Mouse (Mus musculus): ENCODE measurements at regions not wholly inside any gene's neighbourhood (a gene's known extent, or its start where the extent isn't known, plus 50 kb on each side); places are given as distances from the start of the nearest gene placed in this dataset.

DNA sequence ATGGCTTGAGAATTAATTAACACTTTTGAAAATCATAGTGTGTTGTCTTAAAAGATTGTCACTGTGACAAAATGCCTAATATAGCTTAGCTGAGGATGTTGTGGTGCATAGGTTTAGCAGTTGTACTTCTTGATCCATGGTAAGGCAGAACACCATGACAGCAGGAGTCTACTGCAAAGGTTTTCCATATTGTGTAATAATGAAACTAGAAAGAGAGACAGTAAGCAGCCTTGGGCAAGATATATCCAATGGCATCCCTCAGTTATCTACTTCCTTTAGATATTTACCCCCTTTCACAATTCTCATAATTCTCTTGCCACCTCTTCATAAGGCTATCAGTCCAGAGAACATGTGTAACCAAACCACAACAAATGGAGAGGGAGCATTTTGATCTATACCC is 236.6 kb upstream of the Tle1 start:
- no peak for DNase-seq (ENCODE audit: extremely low spot score, low spot score)
- no peaks in the 10 kb centered on the region for H3K9me3 ChIP-seq
- no peaks in the 10 kb centered on the region for H3K27me3 ChIP-seq (ENCODE audit: poor library complexity, severe bottlenecking)
- no peaks in the 10 kb centered on the region for H3K36me3 ChIP-seq (replicated peaks)
- no peak overlapping the region for H3K4me3 ChIP-seq
- H3K4me1 ChIP-seq: no peaks in the 10 kb centered on the region
- no peak overlapping the region for H3K27ac ChIP-seq

DNA sequence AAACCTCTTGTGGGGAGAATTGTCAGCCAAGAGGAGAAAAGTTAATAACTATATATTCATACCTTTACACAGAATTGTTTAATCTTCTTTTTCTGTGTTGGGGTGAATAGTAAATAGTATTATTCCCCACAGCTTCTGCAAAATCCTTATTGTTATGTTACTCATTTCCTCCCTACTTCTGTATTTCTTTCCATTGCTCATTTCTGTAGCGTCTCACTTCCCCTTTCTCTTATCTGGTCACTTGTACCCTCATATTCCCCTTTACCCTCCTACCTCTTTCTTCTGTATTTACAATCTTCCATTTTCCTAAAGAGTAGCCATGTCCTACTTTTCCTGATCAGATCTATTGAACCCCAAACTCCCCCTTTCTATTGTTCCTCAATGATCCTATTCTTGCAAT is 224.6 kb upstream of the Tle1 start:
- no peaks in the 10 kb centered on the region for H3K27me3 ChIP-seq (ENCODE audit: poor library complexity, severe bottlenecking)
- H3K27ac ChIP-seq: no peak overlapping the region
- DNase-seq (ENCODE audit: extremely low spot score, low spot score): no peak
- 90% methylated on average over 1 of the region's 1 CpGs for WGBS
- no peaks in the 10 kb centered on the region for H3K9me3 ChIP-seq
- no peak overlapping the region for H3K4me3 ChIP-seq
- no peaks in the 10 kb centered on the region for H3K36me3 ChIP-seq (replicated peaks)
- no peaks in the 10 kb centered on the region for H3K4me1 ChIP-seq

DNA sequence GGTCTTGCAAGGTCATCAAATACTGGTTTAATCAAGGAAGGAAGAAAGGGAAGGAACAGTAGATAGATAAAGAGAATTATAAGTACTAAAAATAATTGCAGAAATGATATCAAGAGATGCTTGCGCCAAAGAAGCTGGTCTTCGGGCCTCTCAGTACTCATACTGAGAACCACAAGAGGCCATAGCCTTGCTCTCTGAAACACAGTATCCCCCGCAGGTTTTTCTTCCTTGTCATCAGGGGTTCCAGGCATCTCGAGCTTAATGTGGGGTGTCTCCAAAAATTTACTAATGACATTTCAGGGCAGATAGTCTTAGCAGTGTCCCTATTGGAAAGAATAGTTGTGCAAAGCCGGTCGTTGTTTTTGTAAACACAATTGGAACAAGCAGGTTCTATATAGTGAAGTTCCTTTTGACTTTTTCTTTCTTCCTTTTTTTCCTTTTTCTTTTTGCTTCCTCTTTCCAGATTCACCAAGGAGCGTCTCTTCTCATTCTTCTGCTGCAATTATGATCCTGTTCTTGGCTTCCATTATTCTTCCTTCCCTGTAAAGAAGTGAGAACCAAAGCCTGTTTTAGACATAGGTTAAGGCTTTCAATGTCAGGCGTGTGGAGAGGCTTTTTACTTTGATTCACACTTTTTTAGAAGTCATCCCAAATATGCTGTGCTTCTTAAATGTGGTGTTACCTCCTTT is 211.5 kb upstream of the Tle1 start:
- DNase-seq (ENCODE audit: extremely low spot score, low spot score): no peak
- no peak overlapping the region for H3K4me3 ChIP-seq
- no peaks in the 10 kb centered on the region for H3K27me3 ChIP-seq (ENCODE audit: poor library complexity, severe bottlenecking)

DNA sequence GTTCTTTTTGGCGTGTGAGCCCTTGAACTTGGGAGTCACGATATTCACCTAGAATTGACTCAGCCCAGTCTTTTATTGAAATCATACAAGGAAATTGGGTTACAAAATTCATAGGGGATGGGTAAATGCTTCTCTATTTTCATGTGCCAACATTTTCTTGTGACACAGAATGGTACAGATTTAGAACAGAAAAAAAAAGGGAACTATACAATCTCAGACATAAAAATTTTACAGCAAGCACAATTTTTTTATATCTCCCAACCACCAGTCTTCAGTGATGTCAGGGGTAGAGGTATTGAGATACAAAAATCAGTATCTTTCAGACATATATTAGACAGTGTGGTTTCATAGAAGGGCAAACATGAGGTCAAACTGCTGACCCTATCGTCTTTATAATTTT is 210.6 kb upstream of the Tle1 start:
- H3K27me3 ChIP-seq (ENCODE audit: poor library complexity, severe bottlenecking): no peaks in the 10 kb centered on the region
- H3K27ac ChIP-seq: no peak overlapping the region
- no peaks in the 10 kb centered on the region for H3K9me3 ChIP-seq
- no peak for DNase-seq (ENCODE audit: extremely low spot score, low spot score)
- H3K4me1 ChIP-seq: no peaks in the 10 kb centered on the region
- H3K4me3 ChIP-seq: no peak overlapping the region
- WGBS: 93% methylated on average over 3 of the region's 3 CpGs
- no peaks in the 10 kb centered on the region for H3K36me3 ChIP-seq (replicated peaks)

More for the DNA sequence above, 211.5 kb upstream of the Tle1 start:
- WGBS: 94% methylated on average over 8 of the region's 8 CpGs
- Histone ChIP-seq H3K36me3 (replicated peaks) (no peaks in the 10 kb centered on the region), H3K27ac (no peak overlapping the region), H3K4me1 (no peaks in the 10 kb centered on the region), H3K9me3 (no peaks in the 10 kb centered on the region)

DNA sequence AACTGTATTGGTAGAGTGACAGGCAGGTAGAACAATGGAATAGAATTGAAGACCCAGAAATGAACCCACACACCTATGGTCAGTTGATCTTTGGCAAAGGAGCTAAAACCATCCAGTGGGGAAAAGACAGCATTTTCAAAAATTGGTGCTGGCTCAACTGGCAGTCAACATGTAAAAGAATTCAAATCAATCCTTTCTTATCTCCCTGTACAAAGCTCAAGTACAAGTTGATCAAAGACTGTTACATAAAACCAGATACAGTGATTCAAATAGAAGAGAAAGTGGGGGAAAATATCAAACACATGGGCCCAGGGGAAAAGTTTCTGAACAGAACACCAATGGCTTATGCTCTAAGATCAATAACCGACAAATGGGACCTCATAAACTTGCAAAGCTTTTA is 200.0 kb upstream of the Tle1 start:
- H3K4me1 ChIP-seq: no peaks in the 10 kb centered on the region
- H3K27ac ChIP-seq: no peak overlapping the region
- H3K9me3 ChIP-seq: no peaks in the 10 kb centered on the region
- DNase-seq (ENCODE audit: extremely low spot score, low spot score): no peak
- WGBS: 90% methylated on average over 1 of the region's 1 CpGs
- no peaks in the 10 kb centered on the region for H3K36me3 ChIP-seq (replicated peaks)
- no peaks in the 10 kb centered on the region for H3K27me3 ChIP-seq (ENCODE audit: poor library complexity, severe bottlenecking)
- H3K4me3 ChIP-seq: no peak overlapping the region

DNA sequence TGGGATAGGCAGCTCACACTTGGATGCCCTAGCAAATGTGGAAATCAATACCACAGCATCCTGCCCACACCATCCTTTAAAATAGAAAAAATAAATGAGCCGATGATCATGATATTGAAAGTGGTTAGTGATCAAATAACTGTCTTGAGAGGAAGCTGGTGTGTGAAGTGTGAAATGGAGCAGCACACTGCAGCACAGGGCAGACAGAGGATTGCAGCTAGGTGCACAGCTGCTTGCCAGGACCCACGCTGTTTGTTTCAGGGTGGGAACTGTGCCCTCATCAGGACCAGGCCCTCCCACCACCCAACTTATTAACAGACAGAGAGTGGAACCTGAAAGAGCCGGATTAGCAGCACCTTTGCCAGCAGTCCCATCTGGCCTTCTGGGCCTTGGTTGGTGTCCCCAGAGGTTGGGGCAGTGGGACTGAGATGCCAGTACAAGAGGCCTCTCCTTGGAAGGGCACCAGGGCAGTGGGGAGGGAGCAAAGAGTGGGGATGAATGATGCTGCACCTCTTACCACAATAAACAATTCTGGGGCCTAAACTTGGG is 191.2 kb upstream of the Tle1 start:
- H3K27me3 ChIP-seq (ENCODE audit: poor library complexity, severe bottlenecking): peaks cover 16% of the 10 kb centered on the region; the same call in 1 of the 2 replicates
- H3K36me3 ChIP-seq (replicated peaks): no peaks in the 10 kb centered on the region
- 80% methylated on average over 3 of the region's 3 CpGs for WGBS
- no peak for DNase-seq (ENCODE audit: extremely low spot score, low spot score)
- no peak overlapping the region for H3K27ac ChIP-seq
- H3K9me3 ChIP-seq: no peaks in the 10 kb centered on the region
- H3K4me1 ChIP-seq: no peaks in the 10 kb centered on the region
- no peak overlapping the region for H3K4me3 ChIP-seq

DNA sequence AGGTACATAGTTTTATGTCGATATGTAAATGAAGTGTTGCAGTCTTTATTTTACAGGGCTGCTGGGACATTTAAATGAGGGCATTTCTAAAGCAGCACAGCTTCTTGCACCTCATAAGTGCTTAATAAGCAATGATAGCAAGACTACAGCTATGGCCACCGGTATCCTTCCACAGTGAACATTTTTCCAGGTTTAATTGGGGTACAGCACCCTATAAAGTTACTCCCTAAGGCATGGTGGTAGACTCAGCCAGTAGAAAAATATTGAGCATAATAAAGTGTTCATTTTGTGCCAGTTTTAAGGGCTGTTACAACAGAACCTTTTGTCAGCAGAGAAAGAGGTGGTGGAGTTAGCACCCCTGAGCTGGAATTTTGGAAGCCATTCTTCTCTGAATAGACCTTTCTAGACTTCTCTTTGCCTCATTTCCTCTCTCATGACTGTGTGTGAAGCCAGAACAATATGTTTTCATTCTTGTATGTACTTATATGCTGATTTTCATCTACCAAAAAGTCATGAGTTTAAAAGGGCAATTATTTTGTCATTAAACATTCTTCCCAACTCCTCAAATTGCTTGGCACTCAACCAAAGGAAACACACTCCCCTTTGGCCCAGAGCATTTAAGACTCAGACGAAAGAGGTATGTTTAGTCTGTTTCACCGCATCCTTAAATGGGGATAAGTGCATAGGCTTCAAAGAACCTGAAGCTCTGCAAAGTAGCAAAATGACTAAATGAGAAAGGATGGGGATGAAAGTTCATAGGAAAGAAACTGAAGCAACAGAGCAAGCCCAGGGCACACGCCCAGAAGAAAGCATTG is 189.3 kb upstream of the Tle1 start:
- peaks cover 21% of the 10 kb centered on the region; the same call in 1 of the 2 replicates for H3K27me3 ChIP-seq (ENCODE audit: poor library complexity, severe bottlenecking)
- DNase-seq (ENCODE audit: extremely low spot score, low spot score): no peak
- peaks cover 11% of the 10 kb centered on the region for H3K4me1 ChIP-seq
- 88% methylated on average over 5 of the region's 5 CpGs for WGBS
- H3K4me3 ChIP-seq: no peak overlapping the region
- H3K9me3 ChIP-seq: no peaks in the 10 kb centered on the region
- no peaks in the 10 kb centered on the region for H3K36me3 ChIP-seq (replicated peaks)
- no peak overlapping the region for H3K27ac ChIP-seq

DNA sequence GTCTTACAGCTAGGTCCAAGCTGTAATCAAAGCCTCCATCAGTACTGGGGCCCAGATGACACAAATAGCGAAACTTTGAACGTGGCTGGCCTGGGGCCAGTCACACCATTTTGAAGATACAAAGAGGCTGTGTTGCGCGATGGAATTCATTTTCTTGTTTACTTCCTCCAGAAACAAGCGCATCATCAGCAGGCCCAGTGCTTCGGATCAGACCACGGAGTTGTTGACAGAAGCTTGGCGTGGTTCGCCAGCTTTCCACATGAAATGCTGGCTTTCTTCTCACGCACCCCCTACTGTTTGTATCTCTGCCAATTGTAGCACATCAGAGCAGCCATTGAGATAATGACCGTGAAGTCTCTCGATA is 184.2 kb upstream of the Tle1 start:
- Histone ChIP-seq H3K27ac (peak overlapping the region; percentile 68; the same call in 1 of the 2 replicates), H3K27me3 (ENCODE audit: poor library complexity, severe bottlenecking) (peaks cover 30% of the 10 kb centered on the region; the same call in 1 of the 2 replicates), H3K4me1 (peaks cover 63% of the 10 kb centered on the region), H3K9me3 (no peaks in the 10 kb centered on the region), H3K4me3 (peak overlapping the region; percentile 24; the same call in 1 of the 2 replicates), H3K36me3 (replicated peaks) (no peaks in the 10 kb centered on the region)
- 27% methylated on average over 12 of the region's 12 CpGs for WGBS
- peak; percentile 46 for DNase-seq (ENCODE audit: extremely low spot score, low spot score)

DNA sequence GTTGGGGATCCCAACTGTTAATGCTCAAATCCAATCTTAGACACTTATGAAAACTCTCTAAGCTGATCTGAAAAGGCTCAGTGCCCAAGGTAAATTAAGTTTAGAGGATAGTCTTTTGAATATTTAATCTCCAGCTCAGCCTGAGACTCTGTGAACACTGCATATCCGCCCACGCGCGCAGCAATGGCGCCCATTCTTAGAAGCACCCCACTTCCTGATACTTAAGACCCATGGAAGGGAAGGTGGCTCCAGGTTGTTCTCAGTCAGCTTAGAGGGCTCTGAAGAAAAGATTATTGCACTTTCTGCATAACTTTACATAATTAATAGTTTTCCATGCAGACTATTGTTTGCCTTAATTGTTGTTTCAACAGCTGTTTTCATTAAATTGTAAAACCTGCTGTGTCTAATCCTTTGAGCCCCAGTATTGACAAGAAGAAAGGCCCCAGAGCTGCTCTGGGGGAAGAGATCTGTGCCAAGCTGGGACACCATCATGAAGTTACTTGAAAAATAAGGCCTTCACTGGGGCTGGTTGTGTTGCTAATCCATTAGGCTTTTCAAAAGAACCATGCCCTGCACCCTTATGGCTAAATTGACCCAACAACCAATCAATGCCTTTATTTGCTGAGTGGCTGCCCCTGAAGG is 183.7 kb upstream of the Tle1 start:
- DNase-seq (ENCODE audit: extremely low spot score, low spot score): peak; percentile 22
- Histone ChIP-seq H3K4me1 (peaks cover 67% of the 10 kb centered on the region), H3K27me3 (ENCODE audit: poor library complexity, severe bottlenecking) (peaks cover 35% of the 10 kb centered on the region; the same call in 1 of the 2 replicates), H3K9me3 (no peaks in the 10 kb centered on the region), H3K27ac (peak overlapping the region; percentile 68; the same call in 1 of the 2 replicates), H3K4me3 (peak overlapping the region; percentile 24; the same call in 1 of the 2 replicates), H3K36me3 (replicated peaks) (no peaks in the 10 kb centered on the region)
- WGBS: 47% methylated on average over 5 of the region's 5 CpGs

DNA sequence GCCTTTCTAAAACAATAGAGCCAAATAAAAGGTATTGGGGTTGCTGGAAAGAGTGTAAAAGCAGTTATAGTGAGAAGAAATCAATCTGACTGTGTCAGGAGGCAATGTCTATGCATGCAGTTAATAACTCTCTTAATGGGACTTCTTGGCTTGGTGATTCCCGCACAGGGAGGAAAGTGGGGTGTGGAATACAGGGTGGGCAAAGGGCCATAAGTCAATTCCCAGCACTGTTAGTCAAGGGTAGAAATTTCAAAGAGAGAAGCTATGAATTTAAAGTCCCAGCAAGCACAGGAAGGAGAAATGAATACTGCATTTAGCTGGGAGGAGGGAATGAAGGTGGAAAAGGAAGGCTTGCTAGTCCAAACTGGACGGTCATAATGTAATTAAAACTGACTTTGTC is 183.0 kb upstream of the Tle1 start:
- 55% methylated on average over 2 of the region's 2 CpGs for WGBS
- Histone ChIP-seq H3K27me3 (ENCODE audit: poor library complexity, severe bottlenecking) (peaks cover 41% of the 10 kb centered on the region), H3K4me3 (no peak overlapping the region), H3K4me1 (peaks cover 72% of the 10 kb centered on the region), H3K27ac (peak overlapping the region; percentile 68; the same call in 1 of the 2 replicates), H3K9me3 (no peaks in the 10 kb centered on the region), H3K36me3 (replicated peaks) (no peaks in the 10 kb centered on the region)
- DNase-seq (ENCODE audit: extremely low spot score, low spot score): no peak

DNA sequence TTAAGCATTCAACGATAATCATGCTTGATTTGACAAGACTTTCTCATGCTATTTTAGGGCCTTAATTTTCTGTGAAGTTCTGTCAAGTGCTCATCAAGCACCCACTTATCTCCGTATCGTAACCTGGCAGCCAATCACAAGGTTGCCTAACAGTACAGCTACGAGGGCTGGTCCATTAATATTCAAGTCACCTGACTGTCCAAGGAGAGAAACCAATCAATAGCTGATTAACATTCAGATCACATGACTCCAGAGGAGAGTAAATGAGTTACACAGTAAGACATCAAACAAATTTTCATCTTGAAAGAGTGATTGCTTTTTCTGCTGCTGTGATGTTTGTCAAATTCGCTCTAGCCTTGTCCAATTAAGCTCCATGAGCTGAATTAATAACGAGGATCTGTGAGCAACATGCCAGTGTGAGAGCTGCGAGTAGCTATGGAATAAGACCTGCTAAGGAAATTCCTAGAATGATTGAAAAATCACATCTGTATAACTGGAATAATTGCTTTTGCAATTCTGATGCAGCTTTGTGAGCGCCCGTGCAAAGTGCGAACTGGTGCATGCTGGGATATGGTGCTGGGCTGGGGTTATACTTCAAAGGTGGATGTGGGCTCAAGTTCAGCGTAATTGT is 181.9 kb upstream of the Tle1 start:
- H3K27ac ChIP-seq: no peak overlapping the region
- WGBS: 64% methylated on average over 11 of the region's 11 CpGs
- no peaks in the 10 kb centered on the region for H3K36me3 ChIP-seq (replicated peaks)
- H3K27me3 ChIP-seq (ENCODE audit: poor library complexity, severe bottlenecking): peaks cover 30% of the 10 kb centered on the region
- H3K4me1 ChIP-seq: peaks cover 72% of the 10 kb centered on the region
- peak overlapping the region; percentile 10; the same call in 1 of the 2 replicates for H3K4me3 ChIP-seq
- DNase-seq (ENCODE audit: extremely low spot score, low spot score): peak; percentile 23
- no peaks in the 10 kb centered on the region for H3K9me3 ChIP-seq

DNA sequence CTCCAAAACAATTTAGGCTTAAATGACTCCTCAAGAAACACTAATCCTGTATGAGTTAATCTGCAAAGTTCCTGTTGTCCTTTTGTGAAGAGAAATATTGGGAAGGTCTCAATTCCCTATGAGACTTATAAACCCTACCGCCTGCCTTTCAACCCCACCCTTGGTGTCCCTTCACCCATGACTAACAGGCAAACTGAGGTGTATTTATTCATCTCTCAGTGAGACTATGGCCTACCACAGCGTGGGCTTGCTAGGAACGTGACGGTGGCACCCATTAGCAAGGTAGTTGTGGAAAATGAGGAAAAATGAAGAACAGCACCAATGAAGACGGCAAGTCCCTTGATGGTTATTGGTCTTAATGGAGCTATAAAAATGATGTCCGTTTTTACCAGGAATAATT is 181.0 kb upstream of the Tle1 start:
- 38% methylated on average over 6 of the region's 6 CpGs for WGBS
- Histone ChIP-seq H3K4me1 (peaks cover 72% of the 10 kb centered on the region), H3K9me3 (no peaks in the 10 kb centered on the region), H3K4me3 (no peak overlapping the region), H3K36me3 (replicated peaks) (no peaks in the 10 kb centered on the region), H3K27ac (no peak overlapping the region), H3K27me3 (ENCODE audit: poor library complexity, severe bottlenecking) (peaks cover 25% of the 10 kb centered on the region)
- peak; percentile 21 for DNase-seq (ENCODE audit: extremely low spot score, low spot score)
